Mouse (Mus musculus): ENCODE measurements at regions not wholly inside any gene's neighbourhood (a gene's known extent, or its start where the extent isn't known, plus 50 kb on each side); places are given as distances from the start of the nearest gene placed in this dataset.

DNA sequence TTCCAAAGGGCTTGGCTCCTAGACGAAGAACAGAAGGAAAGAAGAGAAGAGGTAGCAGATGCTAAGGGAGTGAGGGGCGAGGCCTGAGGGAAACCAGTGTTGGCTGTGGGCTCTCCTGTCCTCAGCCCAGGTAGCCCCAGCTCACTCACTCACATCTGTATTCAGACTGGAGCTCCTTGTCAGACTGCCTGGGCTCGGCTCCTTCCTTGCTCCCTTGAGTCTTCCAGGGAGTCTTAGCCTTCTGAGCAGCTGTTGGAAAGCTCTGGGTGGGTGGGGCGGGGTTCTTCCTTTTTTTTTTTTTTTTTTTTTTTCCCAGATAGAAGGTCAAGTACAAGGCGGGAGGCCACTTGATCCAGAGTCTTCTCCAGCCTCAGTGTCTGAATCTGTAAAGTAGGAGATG is 134.1 kb upstream of the 1600014C23Rik start:
- Histone ChIP-seq H3K4me2 (no peak overlapping the region), H3K27ac (ENCODE audit: low read depth) (no peak overlapping the region)
- WGBS = 65% methylated on average over 5 of the region's 5 CpGs

DNA sequence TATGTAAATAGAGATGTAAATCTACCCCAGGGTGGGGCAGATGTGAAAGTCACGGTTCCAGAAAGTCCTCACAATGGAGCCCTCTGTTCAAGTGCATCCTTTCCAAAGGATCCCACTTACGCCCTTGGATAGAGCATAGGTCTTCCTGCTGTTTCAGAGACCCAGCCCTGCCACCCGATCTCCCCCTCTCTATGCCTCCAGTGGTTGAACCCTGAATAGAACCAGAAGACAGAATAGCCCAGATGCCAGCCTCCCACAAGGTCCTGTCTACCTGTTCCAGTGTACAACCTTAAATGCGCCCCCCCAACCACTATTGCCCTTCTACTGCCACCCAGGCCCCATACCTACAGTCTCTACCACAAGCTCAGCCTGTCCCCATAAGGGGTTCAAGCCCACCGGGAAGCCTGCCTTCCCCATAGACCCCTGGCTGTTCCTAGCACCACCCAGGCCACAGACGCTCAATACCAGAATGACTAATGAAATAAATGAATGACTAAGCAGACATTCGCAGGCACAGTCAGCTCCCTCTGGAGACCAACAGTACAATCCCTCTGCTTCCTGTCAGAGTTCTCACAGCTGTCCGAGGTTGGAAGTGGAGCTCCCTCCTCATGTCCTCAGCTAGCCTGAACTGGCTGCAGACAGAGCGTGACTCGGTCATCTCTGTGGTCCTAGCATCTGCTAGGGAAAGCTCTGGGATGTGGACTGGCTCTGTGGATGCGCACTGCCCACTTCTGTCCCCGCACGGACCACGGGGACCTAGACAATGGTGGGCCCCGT is 133.4 kb upstream of the 1600014C23Rik start:
- Histone ChIP-seq H3K4me2 (no peak overlapping the region), H3K9me3 (ENCODE audit: low read depth, low read length) (peaks cover 4% of the 10 kb centered on the region; the same call in 1 of the 2 replicates), H3K4me1 (ENCODE audit: insufficient read depth) (peaks cover 30% of the 10 kb centered on the region), H3K4me3 (ENCODE audit: low read depth, low read length) (no peak overlapping the region), H3K9ac (no peak overlapping the region), H3K27ac (ENCODE audit: low read depth) (peak overlapping the region; percentile 52; the same call in 1 of the 2 replicates), H3K27me3 (ENCODE audit: insufficient read depth, low read length) (no peaks in the 10 kb centered on the region), H3K36me3 (ENCODE audit: insufficient read depth) (no peaks in the 10 kb centered on the region)
- TF ChIP-seq CTCF (IDR thresholded peaks at IDR 0.05; ENCODE audit: low read depth) = no peak
- DNase-seq = peak; percentile 65
- WGBS = 60% methylated on average over 15 of the region's 15 CpGs
- no peak for ATAC-seq (ENCODE audit: insufficient read depth)

More for the DNA sequence above, 134.1 kb upstream of the 1600014C23Rik start:
- DNase-seq = no peak
- Histone ChIP-seq H3K36me3 (ENCODE audit: insufficient read depth) (no peaks in the 10 kb centered on the region), H3K9me3 (ENCODE audit: low read depth, low read length) (peaks cover 4% of the 10 kb centered on the region; the same call in 1 of the 2 replicates), H3K27me3 (ENCODE audit: insufficient read depth, low read length) (peaks cover 3% of the 10 kb centered on the region; the same call in 1 of the 2 replicates), H3K4me1 (ENCODE audit: insufficient read depth) (peaks cover 31% of the 10 kb centered on the region), H3K4me3 (ENCODE audit: low read depth, low read length) (no peak overlapping the region), H3K9ac (no peak overlapping the region)
- TF ChIP-seq CTCF (IDR thresholded peaks at IDR 0.05; ENCODE audit: low read depth) = no peak
- no peak for ATAC-seq (ENCODE audit: insufficient read depth)

DNA sequence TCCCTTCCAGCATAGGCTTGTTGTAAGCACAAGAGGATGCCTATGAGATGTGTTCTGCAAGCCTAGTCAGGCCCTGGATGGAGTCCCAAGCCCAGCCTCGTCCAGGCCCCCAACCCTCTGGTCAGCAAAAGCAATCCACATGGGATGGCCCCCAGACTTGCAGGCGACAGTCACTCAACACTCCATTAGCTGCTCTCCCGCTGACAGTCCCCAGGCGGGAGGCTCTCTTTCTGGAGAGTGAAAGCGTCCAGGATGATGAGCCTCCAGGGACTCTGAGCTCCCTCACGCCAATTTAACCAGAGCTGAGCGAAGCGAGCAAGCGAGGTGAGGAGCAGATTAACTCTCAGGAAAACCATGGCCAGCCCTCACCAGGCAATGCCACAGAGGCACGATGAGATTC is 132.7 kb upstream of the 1600014C23Rik start:
- Histone ChIP-seq H3K9ac (no peak overlapping the region), H3K4me3 (ENCODE audit: low read depth, low read length) (no peak overlapping the region), H3K9me3 (ENCODE audit: low read depth, low read length) (peaks cover 4% of the 10 kb centered on the region; the same call in 1 of the 2 replicates), H3K27ac (ENCODE audit: low read depth) (peak overlapping the region; percentile 52; the same call in 1 of the 2 replicates), H3K4me2 (no peak overlapping the region), H3K36me3 (ENCODE audit: insufficient read depth) (no peaks in the 10 kb centered on the region), H3K27me3 (ENCODE audit: insufficient read depth, low read length) (no peaks in the 10 kb centered on the region), H3K4me1 (ENCODE audit: insufficient read depth) (peaks cover 29% of the 10 kb centered on the region)
- 29% methylated on average over 10 of the region's 10 CpGs for WGBS
- TF ChIP-seq CTCF (IDR thresholded peaks at IDR 0.05; ENCODE audit: low read depth) = no peak
- DNase-seq (peak; percentile 84), ATAC-seq (ENCODE audit: insufficient read depth) (peak; percentile 64)

DNA sequence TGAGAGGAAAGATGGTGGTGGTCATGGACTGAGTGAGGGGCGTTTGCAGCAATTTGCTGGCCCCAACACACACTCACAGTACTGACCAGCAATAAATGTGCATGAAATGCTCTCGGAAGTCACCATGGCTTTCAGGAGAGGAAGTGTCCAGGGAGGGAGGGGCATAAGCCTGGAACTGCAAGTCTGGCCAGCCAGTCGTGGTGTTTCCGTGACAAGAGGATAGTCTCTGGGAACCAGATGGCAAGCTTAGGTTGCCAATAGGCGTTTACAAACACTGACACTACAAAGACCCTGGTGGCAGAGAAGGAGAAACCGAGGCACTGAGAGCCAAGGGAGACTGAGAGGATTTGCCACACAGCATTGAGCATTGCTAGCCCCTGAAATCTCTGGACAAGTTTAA is 132.3 kb upstream of the 1600014C23Rik start:
- 41% methylated on average over 6 of the region's 6 CpGs for WGBS
- H3K4me1 ChIP-seq (ENCODE audit: insufficient read depth) = peaks cover 29% of the 10 kb centered on the region
- H3K9me3 ChIP-seq (ENCODE audit: low read depth, low read length) = peaks cover 4% of the 10 kb centered on the region; the same call in 1 of the 2 replicates
- H3K36me3 ChIP-seq (ENCODE audit: insufficient read depth) = no peaks in the 10 kb centered on the region
- TF ChIP-seq CTCF (IDR thresholded peaks at IDR 0.05; ENCODE audit: low read depth) = no peak
- peak overlapping the region; percentile 52 for H3K27ac ChIP-seq (ENCODE audit: low read depth)
- no peak overlapping the region for H3K9ac ChIP-seq
- no peak overlapping the region for H3K4me3 ChIP-seq (ENCODE audit: low read depth, low read length)
- no peaks in the 10 kb centered on the region for H3K27me3 ChIP-seq (ENCODE audit: insufficient read depth, low read length)
- ATAC-seq (ENCODE audit: insufficient read depth) (peak; percentile 7; the same call in 1 of the 2 replicates), DNase-seq (peak; percentile 62)
- H3K4me2 ChIP-seq = no peak overlapping the region

DNA sequence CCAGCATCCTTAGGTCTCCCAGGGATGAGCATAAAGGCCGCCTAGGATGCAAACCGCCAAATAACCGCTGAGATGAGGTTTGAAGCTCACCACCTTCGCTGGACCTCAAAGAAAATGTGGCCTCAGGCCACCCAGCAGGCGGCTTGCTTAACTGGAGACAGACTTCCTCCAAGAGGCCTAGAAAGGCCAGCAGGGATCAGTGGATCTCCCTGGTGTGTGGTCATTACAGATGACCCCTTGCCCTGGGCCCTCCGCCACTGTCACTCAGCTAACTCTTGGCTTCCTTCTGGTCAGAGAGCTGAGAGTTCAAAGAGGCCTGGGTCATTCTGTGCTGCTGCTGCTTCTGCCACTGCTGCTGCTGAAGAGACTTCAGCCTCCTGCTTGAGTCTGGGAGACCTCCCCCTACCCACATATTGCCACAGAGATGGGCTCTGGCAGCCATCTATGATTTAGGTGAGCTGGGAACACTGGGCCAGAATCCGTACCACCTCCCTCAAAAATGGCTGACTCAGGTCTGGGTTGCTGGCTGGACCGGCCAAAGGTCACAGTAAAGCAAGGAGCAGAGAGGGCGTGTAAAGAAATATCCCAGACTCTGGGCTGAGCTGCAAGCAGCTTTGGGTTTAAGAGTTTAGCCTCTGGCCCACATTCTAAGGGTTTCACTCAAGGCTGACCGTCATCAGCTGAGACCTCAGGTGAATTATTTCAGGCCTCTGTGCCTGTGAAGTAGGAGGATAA is 130.0 kb upstream of the 1600014C23Rik start:
- Histone ChIP-seq H3K27me3 (ENCODE audit: insufficient read depth, low read length) (no peaks in the 10 kb centered on the region), H3K9ac (no peak overlapping the region), H3K4me3 (ENCODE audit: low read depth, low read length) (no peak overlapping the region), H3K9me3 (ENCODE audit: low read depth, low read length) (no peaks in the 10 kb centered on the region), H3K27ac (ENCODE audit: low read depth) (no peak overlapping the region), H3K4me2 (no peak overlapping the region), H3K36me3 (ENCODE audit: insufficient read depth) (no peaks in the 10 kb centered on the region), H3K4me1 (ENCODE audit: insufficient read depth) (peaks cover 23% of the 10 kb centered on the region)
- no peak for TF ChIP-seq CTCF (IDR thresholded peaks at IDR 0.05; ENCODE audit: low read depth)
- 66% methylated on average over 10 of the region's 10 CpGs for WGBS
- DNase-seq (no peak), ATAC-seq (ENCODE audit: insufficient read depth) (no peak)

DNA sequence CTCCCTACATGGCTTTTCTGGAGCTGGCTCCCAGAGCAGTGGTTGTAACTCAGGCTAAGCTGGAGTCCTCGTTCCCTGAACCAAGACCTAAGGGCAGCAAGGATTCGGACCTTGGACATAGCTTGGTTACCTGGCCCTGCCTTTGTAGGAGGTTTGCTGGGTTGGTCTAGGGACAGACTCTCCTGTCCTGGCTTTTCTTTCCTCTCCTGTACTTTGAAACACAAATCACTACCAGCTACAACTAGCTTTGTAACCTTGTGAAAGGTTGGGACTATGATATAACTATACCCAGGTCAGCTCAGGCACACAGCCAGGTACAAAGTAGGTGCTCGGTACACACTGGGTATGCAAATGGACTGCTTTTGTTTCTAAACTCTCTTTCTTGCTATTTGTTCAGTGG is 129.4 kb upstream of the 1600014C23Rik start:
- no peaks in the 10 kb centered on the region for H3K9me3 ChIP-seq (ENCODE audit: low read depth, low read length)
- 84% methylated on average over 3 of the region's 3 CpGs for WGBS
- no peak overlapping the region for H3K9ac ChIP-seq
- no peaks in the 10 kb centered on the region for H3K36me3 ChIP-seq (ENCODE audit: insufficient read depth)
- no peak overlapping the region for H3K4me2 ChIP-seq
- H3K4me1 ChIP-seq (ENCODE audit: insufficient read depth) = peaks cover 23% of the 10 kb centered on the region
- H3K27me3 ChIP-seq (ENCODE audit: insufficient read depth, low read length) = no peaks in the 10 kb centered on the region
- no peak for DNase-seq
- H3K4me3 ChIP-seq (ENCODE audit: low read depth, low read length) = no peak overlapping the region
- no peak overlapping the region for H3K27ac ChIP-seq (ENCODE audit: low read depth)
- no peak for ATAC-seq (ENCODE audit: insufficient read depth)
- no peak for TF ChIP-seq CTCF (IDR thresholded peaks at IDR 0.05; ENCODE audit: low read depth)

DNA sequence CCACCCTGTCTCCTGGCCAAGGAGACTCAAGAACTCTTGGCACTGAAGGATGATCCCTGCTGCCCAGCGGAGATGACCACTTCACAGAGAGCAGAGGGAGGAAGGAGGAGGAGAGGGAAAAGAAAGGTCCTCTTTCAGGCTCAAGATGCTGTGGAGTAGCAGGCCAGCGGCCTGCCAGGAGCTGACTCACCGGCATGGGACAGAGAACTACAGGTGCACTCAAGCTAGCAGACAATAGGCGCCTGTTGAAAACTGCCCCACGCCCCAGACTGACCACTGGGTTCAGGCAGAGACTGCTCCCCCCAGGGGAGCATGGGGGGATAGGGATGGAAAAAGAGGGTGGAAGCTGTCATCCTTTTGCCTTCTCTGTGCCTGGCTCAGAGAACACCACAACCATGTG is 125.8 kb upstream of the 1600014C23Rik start:
- DNase-seq (no peak), ATAC-seq (ENCODE audit: insufficient read depth) (no peak)
- 70% methylated on average over 5 of the region's 5 CpGs for WGBS
- TF ChIP-seq CTCF (IDR thresholded peaks at IDR 0.05; ENCODE audit: low read depth) = no peak
- Histone ChIP-seq H3K36me3 (ENCODE audit: insufficient read depth) (no peaks in the 10 kb centered on the region), H3K4me3 (ENCODE audit: low read depth, low read length) (no peak overlapping the region), H3K4me1 (ENCODE audit: insufficient read depth) (peaks cover 3% of the 10 kb centered on the region; the same call in 1 of the 2 replicates), H3K9ac (no peak overlapping the region), H3K27ac (ENCODE audit: low read depth) (no peak overlapping the region), H3K4me2 (no peak overlapping the region), H3K27me3 (ENCODE audit: insufficient read depth, low read length) (no peaks in the 10 kb centered on the region), H3K9me3 (ENCODE audit: low read depth, low read length) (no peaks in the 10 kb centered on the region)
